ENCODE assay signal across 23 mouse cellular contexts in genomic region chr13:15550027-15550602, GRCm38 (mm10).
DNase-seq lines count a peak whose midpoint lies in the region; ATAC-seq and TF ChIP-seq lines count a peak whose summit lies in the region.
"Had no signal": no experiment of that assay in that cellular context is flagged by ENCODE, and none has a peak within 500 bp of the region (broad histone marks: within the 10 kb centered on the region; RNA-seq: fewer than 3 reads in every experiment).

No protein-coding gene starts in this region.

- H3K9me3 ChIP-seq in forebrain, embryonic 15.5 days, result no peaks in the 10 kb centered on the region
- H3K9me3 ChIP-seq in limb, embryonic 13.5 days, result no peaks in the 10 kb centered on the region
- H3K9me3 ChIP-seq: embryonic facial prominence, embryonic 10.5 days; liver, embryonic 13.5 days had no signal

- TF ChIP-seq POLR2A in embryonic fibroblast, embryonic 13.5 days (IDR thresholded peaks at IDR 0.05; ENCODE audit: low read depth, low read length), result no peak

- H3K27ac ChIP-seq in layer of hippocampus, adult 2 months, result peak overlapping the region; percentile 62
- peak overlapping the region; percentile 83; the same call in 1 of the 2 replicates for H3K27ac ChIP-seq in embryonic fibroblast, embryonic 13.5 days (ENCODE audit: insufficient read depth, low read length)
- H3K27ac ChIP-seq in forebrain, embryonic 15.5 days (replicated peaks), result peak overlapping the region; percentile 17; the same call in 1 of the 2 replicates
- H3K27ac ChIP-seq in limb, embryonic 13.5 days, result peak overlapping the region; percentile 62; the same call in 1 of the 2 replicates
- H3K27ac ChIP-seq: hindbrain, embryonic 14.5 days; liver, embryonic 13.5 days had no signal

- no peak overlapping the region for H3K4me3 ChIP-seq in layer of hippocampus, adult 2 months
- H3K4me3 ChIP-seq in embryonic fibroblast, embryonic 13.5 days (ENCODE audit: insufficient read depth, low read length), result no peak overlapping the region
- H3K4me3 ChIP-seq in forebrain, embryonic 15.5 days, result no peak overlapping the region
- H3K4me3 ChIP-seq in limb, embryonic 13.5 days, result no peak overlapping the region
- H3K4me3 ChIP-seq: embryonic facial prominence, embryonic 10.5 days; liver, embryonic 13.5 days; myocyte had no signal

- no peak for TF ChIP-seq CTCF in layer of hippocampus, adult 2 months (conservative IDR thresholded peaks at IDR 0.05)
- TF ChIP-seq CTCF in embryonic fibroblast, embryonic 13.5 days (IDR thresholded peaks at IDR 0.05; ENCODE audit: borderline replicate concordance, insufficient read depth, low read length), result no peak

- peak overlapping the region; percentile 18 for H3K4me2 ChIP-seq in forebrain, embryonic 15.5 days (replicated peaks)
- peak overlapping the region; percentile 24; the same call in 1 of the 2 replicates for H3K4me2 ChIP-seq in limb, embryonic 13.5 days (replicated peaks)
- H3K4me2 ChIP-seq: hindbrain, embryonic 14.5 days; liver, embryonic 13.5 days had no signal

- H3K9ac ChIP-seq in forebrain, embryonic 15.5 days (replicated peaks), result no peak overlapping the region
- no peak overlapping the region for H3K9ac ChIP-seq in limb, embryonic 13.5 days
- H3K9ac ChIP-seq: hindbrain, embryonic 14.5 days; liver, embryonic 13.5 days had no signal

- DNase-seq in layer of hippocampus, adult 2 months (ENCODE audit: low spot score in 2 of 2), result no peak
- DNase-seq in layer of hippocampus, adult 9-10 months (ENCODE audit: low spot score), result no peak
- no peak for DNase-seq in thymus, postnatal 36 days
- no peak for DNase-seq in cerebellum, postnatal 25 days
- DNase-seq in embryo, embryonic 9.5 days (ENCODE audit: extremely low spot score), result no peak
- DNase-seq: adrenal gland, postnatal 14 days; cerebellum, adult 9-10 months; heart, postnatal 4 days; kidney, adult 2 months; kidney, postnatal 10 days; left cerebral cortex, postnatal 4 days; liver, embryonic 13.5 days; lung, adult 2 months; lung, postnatal 14 days; right cerebral cortex, postnatal 14 days had no signal

- H3K4me1 ChIP-seq in embryonic fibroblast, embryonic 13.5 days (ENCODE audit: control insufficient read depth, insufficient read depth, low read length), result peaks cover 18% of the 10 kb centered on the region
- peaks cover 79% of the 10 kb centered on the region for H3K4me1 ChIP-seq in forebrain, embryonic 15.5 days
- H3K4me1 ChIP-seq in limb, embryonic 13.5 days, result peaks cover 92% of the 10 kb centered on the region
- H3K4me1 ChIP-seq: liver, embryonic 13.5 days had no signal

- peak; percentile 35 for ATAC-seq in forebrain, embryonic 15.5 days (replicated peaks)
- no peak for ATAC-seq in limb, embryonic 13.5 days (ENCODE audit: low FRiP score, low read depth)
- ATAC-seq: inflammation-experienced regulatory T-cells, adult 6 months; midbrain, embryonic 16.5 days had no signal

- H3K27me3 ChIP-seq in forebrain, embryonic 15.5 days, result no peaks in the 10 kb centered on the region
- no peaks in the 10 kb centered on the region for H3K27me3 ChIP-seq in limb, embryonic 13.5 days
- H3K27me3 ChIP-seq: liver, embryonic 13.5 days had no signal

- 5% methylated on average over 8 of the region's 8 CpGs for WGBS in forebrain, embryonic 15.5 days
- WGBS in limb, embryonic 13.5 days, result 34% methylated on average over 8 of the region's 8 CpGs

- no peaks in the 10 kb centered on the region for H3K36me3 ChIP-seq in forebrain, embryonic 15.5 days
- peaks cover 10% of the 10 kb centered on the region; the same call in 1 of the 2 replicates for H3K36me3 ChIP-seq in limb, embryonic 13.5 days
- H3K36me3 ChIP-seq: liver, embryonic 13.5 days had no signal

Comparison
In these comparisons a context has a peak if more than half of its experiments do, and no peak if none do; other contexts are left out.
1. H3K27ac ChIP-seq: peak in every context shown above with its lines; median percentile 83 in embryonic fibroblast, embryonic 13.5 days; 62 in layer of hippocampus, adult 2 months; 62 in limb, embryonic 13.5 days; 17 in forebrain, embryonic 15.5 days.